Mouse (Mus musculus): Measurements from ENCODE around the gene Rac1. TPM values are rescaled to one million over a fixed set of nuclear protein-coding genes. Genes with fewer than 3 reads are reported as not detected.

Gene Rac1
- total RNA-seq, 2 experiments from 2014 or later = 188 to 206 TPM

- intact Hi-C loops (cut with DNase I) = no loop called here
- no peak for DNase-seq
Measured at GRCm38 (mm10) chr5:143465156-143466085, 62.4 kb downstream of the Rac1 start.

- intact Hi-C loops (cut with DNase I) = no loop called here
- DNase-seq = no peak
Measured at GRCm38 (mm10) chr5:143464757-143465118, 63.1 kb downstream of the Rac1 start.

- peak; percentile 79 to 81 for DNase-seq
- intact Hi-C loops (cut with DNase I) = no loop called here
Measured at GRCm38 (mm10) chr5:143464100-143464756, 63.6 kb downstream of the Rac1 start, which contains the start of gene Daglb. TSS of gene Daglb (plus strand) at chr5:143464584.

GRCm38 (mm10) chr5:143463671-143464070 is 64.2 kb downstream of the Rac1 start:
- no peak for DNase-seq
- intact Hi-C loops (cut with DNase I) = no loop called here

Other genes with a start within 250 kb of the Rac1 start
- under 1 TPM; 0.08 to 0.12 TPM for gene Zfp853, start 234.4 kb downstream of the Rac1 start, total RNA-seq (2021)
- gene E130309D02Rik, start 212.7 kb downstream of the Rac1 start, total RNA-seq (2021) = 10 to 100 TPM in 1 of 2 experiments, 1 to 10 TPM in 1; 8.9 to 10.3 TPM
- gene Zdhhc4, start 198.8 kb downstream of the Rac1 start, total RNA-seq (2021) = 10 to 100 TPM; 34.1 to 38.2 TPM
- not detected for gene Grid2ip, start 170.7 kb downstream of the Rac1 start, total RNA-seq (2021)
- 10 to 100 TPM; 29.6 to 33.2 TPM for gene Kdelr2, start 124.2 kb downstream of the Rac1 start, total RNA-seq (2021)
- gene Daglb, start 63.5 kb downstream of the Rac1 start, total RNA-seq (2021) = 1 to 10 TPM; 6.9 to 7.3 TPM
- 10 to 100 TPM; 12.2 to 13.8 TPM for gene Cyth3, start 94.4 kb upstream of the Rac1 start, total RNA-seq (2021)
- gene Usp42, start 204.2 kb upstream of the Rac1 start, total RNA-seq (2021) = 1 to 10 TPM; 4.2 to 6.4 TPM

Measured in gastrocnemius, postnatal 36 days (tissue).